Mouse (Mus musculus): Measurements from ENCODE around the gene Fam213b.
A peak's percentile ranks its signal among the peaks of the same experiment; 100 is the strongest.

The Fam213b gene

GRCm38 (mm10) chr4:154922931-154923330 lies 24.0 kb upstream of the Fam213b start:
- no peak for DNase-seq

- no peak for DNase-seq
Measured at GRCm38 (mm10) chr4:154922291-154922690, 23.4 kb upstream of the Fam213b start.

GRCm38 (mm10) chr4:154916662-154917061 lies 17.7 kb upstream of the Fam213b start:
- no peak for DNase-seq

- peak in 1 of 2 experiments; percentile 22 for DNase-seq
Measured at GRCm38 (mm10) chr4:154915286-154915685, 16.4 kb upstream of the Fam213b start.

- DNase-seq = peak; percentile 52 to 63
Measured at GRCm38 (mm10) chr4:154914707-154915106, 15.8 kb upstream of the Fam213b start.

- no peak for DNase-seq
Measured at GRCm38 (mm10) chr4:154914252-154914651, 15.3 kb upstream of the Fam213b start.

- DNase-seq = no peak
Measured at GRCm38 (mm10) chr4:154913845-154914244, 14.9 kb upstream of the Fam213b start.

GRCm38 (mm10) chr4:154911644-154912043 lies 12.7 kb upstream of the Fam213b start:
- DNase-seq = no peak

- DNase-seq = no peak
Measured at GRCm38 (mm10) chr4:154910606-154911522, 11.9 kb upstream of the Fam213b start.

- no peak for DNase-seq
Measured at GRCm38 (mm10) chr4:154908490-154908889, 9.6 kb upstream of the Fam213b start.

- DNase-seq = peak; percentile 51 to 73
Measured at GRCm38 (mm10) chr4:154907833-154908232, 8.9 kb upstream of the Fam213b start.

- DNase-seq = peak; percentile 91 to 93
Measured at GRCm38 (mm10) chr4:154904185-154905071, 5.5 kb upstream of the Fam213b start.

- no peak for DNase-seq
Measured at GRCm38 (mm10) chr4:154902371-154902770, 3.4 kb upstream of the Fam213b start.

- peak in 1 of 2 experiments; percentile 30 for DNase-seq
Measured at GRCm38 (mm10) chr4:154897676-154898465, 1.1 kb downstream of the Fam213b start.

- no peak for DNase-seq
Measured at GRCm38 (mm10) chr4:154895549-154895948, 3.4 kb downstream of the Fam213b start.

- DNase-seq = no peak
Measured at GRCm38 (mm10) chr4:154890887-154891286, 8.0 kb downstream of the Fam213b start.

- DNase-seq = no peak
Measured at GRCm38 (mm10) chr4:154887593-154888250, 11.2 kb downstream of the Fam213b start.

GRCm38 (mm10) chr4:154886876-154887592 lies 11.9 kb downstream of the Fam213b start:
- DNase-seq = no peak

GRCm38 (mm10) chr4:154885416-154885815 lies 13.5 kb downstream of the Fam213b start:
- DNase-seq = no peak

GRCm38 (mm10) chr4:154882014-154882659 lies 16.8 kb downstream of the Fam213b start:
- DNase-seq = no peak

- no peak for DNase-seq
Measured at GRCm38 (mm10) chr4:154880730-154881129, 18.2 kb downstream of the Fam213b start.
